Mouse (Mus musculus): ENCODE data around the gene Rasip1.

Rasip1 gene

GRCm38 (mm10) chr7:45624718-45625117 lies 2.6 kb upstream of the Rasip1 start:
- DNase-seq (ENCODE audit: low spot score) = no peak

DNA sequence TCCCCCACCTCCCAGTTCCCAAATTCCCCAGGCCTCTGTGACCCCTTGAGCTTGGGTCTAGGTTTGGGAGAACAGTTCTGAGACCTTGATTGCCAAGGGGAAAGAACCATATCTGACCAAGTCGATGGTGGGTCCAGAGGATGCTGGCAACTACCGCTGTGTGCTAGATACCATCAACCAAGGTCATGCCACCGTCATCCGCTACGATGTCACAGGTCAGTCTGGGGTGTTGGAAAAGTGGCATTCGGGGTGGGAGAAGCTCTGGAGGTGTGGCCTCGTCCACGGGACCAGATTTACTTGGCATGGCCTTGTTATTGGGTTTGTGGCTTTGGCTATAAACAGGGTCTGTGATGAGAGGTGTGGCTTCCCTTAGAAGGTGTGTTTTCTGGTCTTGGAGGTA lies 1.8 kb upstream of the Rasip1 start:
- DNase-seq (ENCODE audit: low spot score) = no peak

GRCm38 (mm10) chr7:45626571-45627076 lies 664 bp upstream of the Rasip1 start:
- DNase-seq (ENCODE audit: low spot score) = no peak

GRCm38 (mm10) chr7:45628364-45629294 lies 1.3 kb downstream of the Rasip1 start:
- DNase-seq (ENCODE audit: low spot score) = peak; percentile 24

DNA sequence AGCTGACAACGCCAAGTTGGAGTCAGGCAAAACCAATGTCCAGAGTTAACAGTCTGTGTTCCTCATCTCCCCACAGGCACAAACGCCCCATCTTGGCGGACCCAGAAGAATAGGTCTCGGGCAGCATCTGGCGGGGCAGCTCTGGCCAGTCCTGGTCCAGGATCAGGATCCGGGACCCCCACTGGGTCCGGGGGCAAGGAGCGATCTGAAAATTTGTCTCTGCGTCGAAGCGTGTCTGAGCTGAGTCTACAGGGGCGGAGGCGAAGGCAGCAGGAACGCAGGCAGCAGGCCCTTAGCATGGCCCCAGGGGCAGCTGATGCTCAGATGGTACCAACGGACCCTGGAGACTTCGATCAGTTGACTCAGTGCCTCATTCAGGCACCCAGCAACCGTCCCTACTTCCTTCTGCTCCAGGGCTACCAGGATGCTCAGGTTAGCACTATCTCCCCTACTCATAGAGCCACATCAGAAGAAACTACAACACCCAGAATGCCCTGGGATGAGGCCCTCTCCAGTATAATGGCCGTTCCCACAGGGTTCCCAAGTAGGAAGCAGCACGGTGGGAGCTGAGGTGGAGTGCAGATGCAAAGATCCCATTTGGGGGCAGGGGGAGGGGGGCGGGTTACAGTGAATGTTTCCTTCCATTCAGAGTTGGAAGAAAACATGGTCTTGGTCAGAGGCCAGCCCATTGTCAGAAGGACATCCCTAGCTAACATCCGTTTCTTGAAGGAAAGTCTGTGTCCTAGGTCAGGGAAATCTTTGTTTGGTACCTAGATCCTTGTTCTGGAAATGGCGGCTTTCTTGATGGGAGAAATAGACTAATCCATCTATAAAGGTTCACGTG lies 3.0 kb downstream of the Rasip1 start:
- no peak for DNase-seq (ENCODE audit: low spot score)

- no peak for DNase-seq (ENCODE audit: low spot score)
Observed at GRCm38 (mm10) chr7:45632499-45632898, 5.2 kb downstream of the Rasip1 start.

GRCm38 (mm10) chr7:45634946-45635681 lies 7.8 kb downstream of the Rasip1 start:
- DNase-seq (ENCODE audit: low spot score) = no peak

DNA sequence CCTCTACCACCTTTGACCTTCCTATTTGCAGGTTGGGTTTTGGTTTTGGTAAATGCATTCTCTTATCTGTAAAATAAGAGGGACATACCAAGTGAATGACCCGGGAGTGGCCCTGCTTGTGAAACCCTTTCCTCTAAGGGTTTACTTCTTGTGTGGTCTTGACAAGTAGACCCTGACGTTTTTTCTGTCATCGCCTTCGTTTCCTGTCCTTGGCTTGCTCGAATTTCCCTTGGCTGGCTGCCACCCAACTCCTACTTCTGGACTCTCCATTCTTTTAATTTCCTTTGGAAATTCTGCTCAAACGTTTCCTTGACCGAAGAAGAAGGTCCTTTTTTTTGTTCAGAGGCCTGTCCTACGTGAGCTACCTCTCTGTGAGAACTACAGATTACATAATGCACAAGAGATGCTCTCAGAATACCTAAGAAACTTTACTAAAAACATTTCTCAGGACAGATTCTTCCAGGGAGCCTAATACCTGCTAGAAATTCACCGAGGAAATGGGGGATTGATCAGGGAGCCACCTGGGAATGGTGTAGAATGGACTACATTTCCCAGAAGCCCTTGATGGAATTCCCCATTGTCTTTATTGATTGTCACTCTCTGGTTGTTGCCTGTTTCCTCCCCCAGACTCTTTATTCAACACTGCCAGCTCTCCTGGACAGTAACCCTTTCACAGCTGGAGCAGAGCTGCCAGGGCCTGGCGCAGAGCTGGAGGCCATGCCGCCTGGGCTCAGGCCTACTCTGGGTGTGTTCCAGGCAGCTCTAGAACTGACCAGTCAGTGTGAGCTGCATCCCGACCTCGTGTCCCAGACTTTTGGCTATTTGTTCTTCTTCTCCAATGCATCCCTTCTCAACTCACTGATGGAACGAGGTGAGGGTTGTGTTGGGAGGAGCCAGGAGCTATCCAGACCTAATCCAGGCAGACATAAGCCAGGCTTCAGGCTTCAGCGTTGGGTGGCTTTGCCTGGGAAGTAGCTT lies 8.7 kb downstream of the Rasip1 start:
- DNase-seq (ENCODE audit: low spot score) = no peak

GRCm38 (mm10) chr7:45637710-45638109 lies 10.4 kb downstream of the Rasip1 start:
- DNase-seq (ENCODE audit: low spot score) = no peak

DNA sequence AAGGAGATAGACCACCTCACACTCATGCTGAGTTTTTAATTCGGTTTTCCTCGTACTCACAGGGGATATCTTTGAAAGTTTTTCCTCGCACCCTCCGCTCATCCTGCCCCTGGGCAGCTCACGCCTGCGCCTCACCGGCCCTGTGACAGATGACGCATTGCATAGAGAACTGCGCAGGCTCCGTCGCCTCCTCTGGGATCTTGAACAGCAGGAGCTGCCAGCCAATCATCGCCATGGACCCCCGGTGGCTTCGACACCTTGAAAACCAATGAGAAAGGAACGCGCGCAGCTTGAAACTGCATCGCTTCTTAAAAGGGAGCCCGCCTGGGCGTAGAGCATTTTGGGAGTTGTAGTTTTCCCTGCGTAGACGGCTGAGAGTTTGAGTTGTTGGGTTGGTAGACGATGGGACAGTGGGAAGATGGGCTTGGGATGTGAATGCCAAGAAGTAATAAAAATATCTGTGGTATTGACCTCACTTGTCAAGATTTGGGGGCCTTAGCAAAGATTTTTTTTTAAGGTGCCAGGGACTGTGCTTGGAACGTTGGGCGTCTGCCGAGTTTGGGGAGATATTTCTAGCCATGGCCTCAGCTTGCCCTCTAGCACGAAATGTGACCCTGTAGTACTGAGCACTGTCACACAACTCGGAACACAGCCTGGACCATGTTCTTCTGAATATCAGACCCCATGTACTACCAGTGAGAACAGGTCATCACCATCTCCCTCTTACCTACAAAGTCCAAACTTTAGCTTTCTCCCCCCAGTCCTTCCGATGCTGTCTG lies 11.5 kb downstream of the Rasip1 start:
- peak; percentile 78 for DNase-seq (ENCODE audit: low spot score)

DNA sequence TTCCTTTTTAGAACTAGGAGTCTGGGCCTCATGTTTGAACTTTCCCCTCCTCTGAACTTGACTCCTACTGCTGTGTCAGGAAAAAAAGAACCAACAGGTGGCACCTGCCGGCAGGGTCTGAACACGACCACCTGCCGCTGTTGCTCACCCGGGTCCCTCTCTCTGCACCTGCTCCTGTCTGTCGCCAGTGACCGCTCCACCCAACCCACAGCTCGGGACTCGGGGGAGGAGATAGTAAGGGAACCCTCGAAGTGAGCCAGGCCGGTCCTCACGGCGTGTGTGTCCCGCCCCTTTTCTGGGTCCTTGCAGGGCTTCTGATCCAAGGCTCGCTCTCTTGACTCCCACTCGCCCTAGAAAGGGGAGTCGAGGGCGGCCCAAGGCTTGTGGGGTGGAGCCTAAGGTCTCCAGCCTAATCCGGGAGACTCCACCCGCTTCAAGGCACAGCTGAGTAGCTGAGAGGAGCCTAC lies 12.3 kb downstream of the Rasip1 start, which contains the start of gene Mamstr:
Gene Mamstr, plus strand, starts transcription at position 417 of the 467 bp plus-strand sequence.
- no peak for DNase-seq (ENCODE audit: low spot score)

GRCm38 (mm10) chr7:45640191-45640957 lies 13.1 kb downstream of the Rasip1 start:
- no peak for DNase-seq (ENCODE audit: low spot score)

- no peak for DNase-seq (ENCODE audit: low spot score)
Observed at GRCm38 (mm10) chr7:45641391-45642040, 14.2 kb downstream of the Rasip1 start.

DNA sequence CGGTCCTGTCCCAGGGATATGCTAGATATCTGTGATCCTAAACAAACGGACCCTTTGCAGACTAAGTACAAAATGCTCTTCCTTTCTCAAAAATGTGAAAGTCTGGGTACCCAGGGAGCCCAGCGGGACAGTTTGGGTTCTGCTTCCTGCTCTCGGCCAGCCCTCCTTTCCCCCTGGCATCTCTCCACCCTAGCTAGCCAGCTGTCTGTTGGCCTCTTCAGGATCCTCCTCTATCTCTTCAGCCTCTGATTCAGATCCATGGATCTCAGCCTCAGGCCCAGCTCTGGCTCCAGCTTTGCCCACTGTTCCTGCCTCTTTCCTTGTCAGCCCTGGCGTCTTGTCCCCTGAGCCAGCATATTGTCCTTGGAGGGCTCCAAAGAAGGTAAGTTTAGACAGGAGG lies 14.8 kb downstream of the Rasip1 start:
- no peak for DNase-seq (ENCODE audit: low spot score)

DNA sequence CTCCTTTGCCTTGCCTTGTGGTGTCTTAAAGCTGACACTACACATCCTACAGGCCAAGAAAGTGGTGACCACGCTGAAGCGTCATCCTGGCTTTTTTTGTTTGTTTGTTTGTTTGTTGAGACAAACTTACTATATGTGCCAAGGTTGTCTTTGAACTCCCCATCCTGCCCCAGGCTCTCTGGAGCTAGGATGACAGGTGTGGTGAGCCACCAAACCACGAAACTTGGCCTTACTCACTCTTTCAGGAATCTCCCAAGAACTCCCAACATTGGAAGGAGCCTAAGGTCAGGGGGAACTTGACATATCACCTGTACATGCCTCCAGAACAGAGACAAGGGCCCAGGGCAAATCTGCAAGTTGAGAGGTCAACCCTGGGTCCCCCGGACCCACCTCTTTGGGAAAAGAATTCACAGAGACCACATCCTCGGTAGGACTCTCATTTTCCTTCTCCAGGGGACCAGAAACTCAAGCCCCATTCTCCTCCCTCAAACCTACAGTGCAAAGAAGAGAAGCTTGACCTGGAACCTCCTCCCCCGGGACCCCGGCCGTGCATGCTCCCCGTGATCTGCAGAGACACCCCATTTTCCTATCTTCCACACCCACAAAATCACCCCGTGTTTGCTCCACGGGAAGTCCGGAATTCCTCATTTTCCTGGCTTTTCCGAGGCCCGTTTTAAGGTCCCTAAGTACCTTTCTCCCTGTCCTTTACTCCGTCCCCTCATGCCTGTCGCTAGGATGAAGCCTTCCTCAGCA lies 15.4 kb downstream of the Rasip1 start:
- no peak for DNase-seq (ENCODE audit: low spot score)

DNA sequence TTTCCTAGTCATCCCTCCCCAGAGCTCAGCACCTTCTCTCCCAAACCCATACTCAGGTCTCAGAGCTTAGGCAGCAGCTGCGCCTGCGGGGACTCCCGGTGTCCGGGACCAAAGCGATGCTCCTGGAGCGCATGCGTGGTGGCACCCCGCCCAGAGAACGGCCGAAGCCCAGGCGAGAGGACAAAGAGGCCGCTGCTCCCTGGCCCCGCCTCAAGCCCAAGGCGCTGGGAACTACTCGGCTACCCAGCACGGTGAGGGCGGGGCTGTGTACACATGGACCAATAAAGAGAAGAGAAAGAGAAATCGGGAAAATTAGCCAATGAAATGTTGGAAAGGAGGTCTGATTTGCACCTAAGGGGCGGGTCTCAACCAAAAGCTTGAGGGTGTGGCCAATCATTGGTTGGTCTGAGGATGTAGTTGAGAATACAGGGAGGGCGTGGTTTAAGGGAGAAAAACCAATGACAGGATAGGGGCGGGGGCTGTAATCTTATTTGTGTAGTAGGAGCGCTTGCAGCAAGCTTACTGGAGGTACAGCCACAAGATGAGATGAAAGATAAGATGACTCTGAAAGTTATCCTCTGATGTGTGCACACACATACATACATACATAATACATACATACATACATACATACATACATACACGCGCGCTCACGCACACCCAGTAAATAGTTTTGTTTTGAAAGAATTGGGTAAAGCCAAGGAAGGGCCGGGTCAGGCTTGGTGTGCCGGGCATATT lies 16.3 kb downstream of the Rasip1 start:
- DNase-seq (ENCODE audit: low spot score) = peak; percentile 90

DNA sequence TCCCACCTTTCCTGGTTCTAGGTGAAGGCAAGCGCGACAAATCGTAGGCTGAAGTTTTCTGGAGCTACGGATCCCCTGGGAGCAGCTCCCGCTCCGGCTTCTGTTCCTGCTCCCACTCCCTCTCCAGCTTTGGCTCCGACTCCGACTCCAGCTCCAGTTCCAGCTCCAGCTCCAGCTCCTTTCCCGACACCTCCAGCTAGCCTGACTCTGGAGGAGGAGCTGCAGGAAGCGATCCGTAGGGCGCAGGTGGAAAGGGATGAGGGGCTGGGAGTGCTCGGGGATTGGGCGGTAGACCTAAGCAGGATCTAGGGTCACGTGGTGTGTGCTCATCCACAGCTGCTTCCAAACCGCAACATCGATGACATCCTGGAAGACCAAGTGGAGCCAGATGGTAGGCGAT lies 16.9 kb downstream of the Rasip1 start:
- no peak for DNase-seq (ENCODE audit: low spot score)
